In genomic region chr9:57803839-57804238, GRCm38 (mm10) we compare ENCODE assay signal across 12 mouse cellular contexts. TPM values are rescaled to one million over a fixed set of nuclear protein-coding genes. Genes with fewer than 3 reads are reported as not detected.
DNase-seq lines count a peak whose midpoint lies in the region; ATAC-seq and TF ChIP-seq lines count a peak whose summit lies in the region.
"Had no signal": no experiment of that assay in that cellular context is flagged by ENCODE, and none has a peak within 500 bp of the region (broad histone marks: within the 10 kb centered on the region; RNA-seq: fewer than 3 reads in every experiment).

No protein-coding gene starts in this region.

- no peak for TF ChIP-seq EP300 in stomach, postnatal 0 days (optimal IDR thresholded peaks at IDR 0.05)

- no peak for ATAC-seq in heart, embryonic 16.5 days (replicated peaks; ENCODE audit: extremely low read depth, insufficient read depth, low FRiP score)
- no peak for ATAC-seq in neural tube, embryonic 13.5 days (ENCODE audit: low read depth)
- ATAC-seq in neural tube, embryonic 15.5 days (ENCODE audit: low FRiP score), result no peak
- no peak for ATAC-seq in lung, embryonic 15.5 days (ENCODE audit: borderline replicate concordance, extremely low read depth, low FRiP score, low TSS enrichment)
- peak; percentile 70 for ATAC-seq in stomach, postnatal 0 days (ENCODE audit: low FRiP score, low TSS enrichment)

- no peak for TF ChIP-seq CTCF in stomach, postnatal 0 days (IDR thresholded peaks at IDR 0.05; ENCODE audit: low read depth)
- no peak for TF ChIP-seq CTCF in layer of hippocampus, adult 2 months (conservative IDR thresholded peaks at IDR 0.05)

- H3K4me2 ChIP-seq in heart, embryonic 16.5 days (ENCODE audit: low read depth, low read length), result no peak overlapping the region
- no peak overlapping the region for H3K4me2 ChIP-seq in neural tube, embryonic 13.5 days
- no peak overlapping the region for H3K4me2 ChIP-seq in neural tube, embryonic 15.5 days
- H3K4me2 ChIP-seq in lung, embryonic 15.5 days, result no peak overlapping the region
- no peak overlapping the region for H3K4me2 ChIP-seq in stomach, postnatal 0 days (replicated peaks; ENCODE audit: low read depth)
- H3K4me2 ChIP-seq: limb, embryonic 15.5 days had no signal

- 0 out of 2 replicates have a peak overlapping the region, but pooled peaks have one; percentile 20 for H3K9ac ChIP-seq in heart, embryonic 16.5 days (ENCODE audit: low read length)
- 0 out of 2 replicates have a peak overlapping the region, but pooled peaks have one; percentile 34 for H3K9ac ChIP-seq in neural tube, embryonic 13.5 days
- no peak overlapping the region for H3K9ac ChIP-seq in neural tube, embryonic 15.5 days (replicated peaks)
- no peak overlapping the region for H3K9ac ChIP-seq in lung, embryonic 15.5 days
- no peak overlapping the region for H3K9ac ChIP-seq in stomach, postnatal 0 days (ENCODE audit: low read length)
- H3K9ac ChIP-seq: limb, embryonic 15.5 days had no signal

- 20% methylated on average over 4 of the region's 4 CpGs for WGBS in heart, embryonic 16.5 days
- WGBS in neural tube, embryonic 13.5 days, result 6% methylated on average over 4 of the region's 4 CpGs
- WGBS in neural tube, embryonic 15.5 days, result 10% methylated on average over 4 of the region's 4 CpGs
- 7% methylated on average over 4 of the region's 4 CpGs for WGBS in lung, embryonic 15.5 days
- 10% methylated on average over 4 of the region's 4 CpGs for WGBS in stomach, postnatal 0 days

- H3K36me3 ChIP-seq in heart, embryonic 16.5 days (ENCODE audit: control insufficient read depth, insufficient read depth), result no peaks in the 10 kb centered on the region
- peaks cover 21% of the 10 kb centered on the region; the same call in 1 of the 2 replicates for H3K36me3 ChIP-seq in neural tube, embryonic 13.5 days
- H3K36me3 ChIP-seq in neural tube, embryonic 15.5 days, result peaks cover 3% of the 10 kb centered on the region; the same call in 1 of the 2 replicates
- no peaks in the 10 kb centered on the region for H3K36me3 ChIP-seq in lung, embryonic 15.5 days
- 0 out of 2 replicates have a peak, but pooled peaks cover 3% of the 10 kb centered on the region for H3K36me3 ChIP-seq in stomach, postnatal 0 days (ENCODE audit: control insufficient read depth, insufficient read depth, low read length)
- H3K36me3 ChIP-seq: limb, embryonic 15.5 days had no signal

- H3K4me3 ChIP-seq in heart, embryonic 16.5 days (ENCODE audit: low read length), result no peak overlapping the region
- no peak overlapping the region for H3K4me3 ChIP-seq in neural tube, embryonic 13.5 days
- H3K4me3 ChIP-seq in neural tube, embryonic 15.5 days (replicated peaks), result no peak overlapping the region
- H3K4me3 ChIP-seq in lung, embryonic 15.5 days, result no peak overlapping the region
- no peak overlapping the region for H3K4me3 ChIP-seq in stomach, postnatal 0 days (ENCODE audit: low read depth, low read length)
- no peak overlapping the region for H3K4me3 ChIP-seq in layer of hippocampus, adult 2 months
- H3K4me3 ChIP-seq: limb, embryonic 15.5 days had no signal

- H3K4me1 ChIP-seq in heart, embryonic 16.5 days (ENCODE audit: control insufficient read depth, insufficient read depth, low read length), result peaks cover 39% of the 10 kb centered on the region
- H3K4me1 ChIP-seq in neural tube, embryonic 13.5 days (replicated peaks), result peaks cover 65% of the 10 kb centered on the region
- H3K4me1 ChIP-seq in neural tube, embryonic 15.5 days, result peaks cover 33% of the 10 kb centered on the region
- H3K4me1 ChIP-seq in lung, embryonic 15.5 days, result peaks cover 18% of the 10 kb centered on the region
- H3K4me1 ChIP-seq in stomach, postnatal 0 days (replicated peaks; ENCODE audit: control insufficient read depth, insufficient read depth), result 0 out of 2 replicates have a peak, but pooled peaks cover 2% of the 10 kb centered on the region

- DNase-seq in heart, adult 8-10 months (ENCODE audit: low spot score), result no peak
- peak; percentile 33 for DNase-seq in stomach, postnatal 0 days (ENCODE audit: low spot score)
- DNase-seq in layer of hippocampus, adult 2 months (ENCODE audit: low spot score in 2 of 2), result no peak
- DNase-seq in gastrocnemius, adult 18-20 months (ENCODE audit: low spot score), result no peak
- DNase-seq: adrenal gland, postnatal 14 days; kidney, adult 9 months; layer of hippocampus, postnatal 36 days had no signal

- H3K9me3 ChIP-seq in heart, embryonic 16.5 days (replicated peaks; ENCODE audit: control insufficient read depth, low read length), result no peaks in the 10 kb centered on the region
- no peaks in the 10 kb centered on the region for H3K9me3 ChIP-seq in neural tube, embryonic 13.5 days
- no peaks in the 10 kb centered on the region for H3K9me3 ChIP-seq in neural tube, embryonic 15.5 days (replicated peaks)
- no peaks in the 10 kb centered on the region for H3K9me3 ChIP-seq in lung, embryonic 15.5 days
- no peaks in the 10 kb centered on the region for H3K9me3 ChIP-seq in stomach, postnatal 0 days (ENCODE audit: control insufficient read depth, low read length)
- H3K9me3 ChIP-seq: limb, embryonic 15.5 days had no signal

- H3K27ac ChIP-seq in heart, embryonic 16.5 days (ENCODE audit: low read length), result 0 out of 2 replicates have a peak overlapping the region, but pooled peaks have one; percentile 26
- 0 out of 2 replicates have a peak overlapping the region, but pooled peaks have one; percentile 28 for H3K27ac ChIP-seq in neural tube, embryonic 13.5 days (replicated peaks)
- H3K27ac ChIP-seq in neural tube, embryonic 15.5 days (replicated peaks), result no peak overlapping the region
- 0 out of 2 replicates have a peak overlapping the region, but pooled peaks have one; percentile 17 for H3K27ac ChIP-seq in lung, embryonic 15.5 days
- no peak overlapping the region for H3K27ac ChIP-seq in stomach, postnatal 0 days (replicated peaks)
- no peak overlapping the region for H3K27ac ChIP-seq in layer of hippocampus, adult 2 months
- H3K27ac ChIP-seq: limb, embryonic 15.5 days had no signal

- H3K27me3 ChIP-seq in heart, embryonic 16.5 days (ENCODE audit: control insufficient read depth, insufficient read depth, low read length), result no peaks in the 10 kb centered on the region
- H3K27me3 ChIP-seq in neural tube, embryonic 13.5 days, result no peaks in the 10 kb centered on the region
- no peaks in the 10 kb centered on the region for H3K27me3 ChIP-seq in neural tube, embryonic 15.5 days (replicated peaks)
- no peaks in the 10 kb centered on the region for H3K27me3 ChIP-seq in lung, embryonic 15.5 days
- no peaks in the 10 kb centered on the region for H3K27me3 ChIP-seq in stomach, postnatal 0 days (ENCODE audit: control insufficient read depth, insufficient read depth, low read length)
- H3K27me3 ChIP-seq: limb, embryonic 15.5 days had no signal

RNA-seq across cellular contexts. Expression of gene Arid3b, which starts 32.8 kb away (rescaled TPM):
- polyA plus RNA-seq in heart, embryonic 16.5 days (2015; fragmentation: Nextera tagmentation; extraction: Ambion mirVana), result 7.5 and 8.8 TPM in 2 replicates
- total RNA-seq in heart, adult 8-10 months (2022), result 1 to 10 TPM; 2.9 to 5.4 (median 3.4) TPM
- polyA plus RNA-seq in neural tube, embryonic 13.5 days (2015; fragmentation: Nextera tagmentation; extraction: Ambion mirVana), result 11.4 and 11.7 TPM in 2 replicates
- 6.7 and 8.9 TPM in 2 replicates for polyA plus RNA-seq in neural tube, embryonic 15.5 days (2015; fragmentation: Nextera tagmentation; extraction: Ambion mirVana)
- 4.5 and 4.8 TPM in 2 replicates for polyA plus RNA-seq in lung, embryonic 15.5 days (2015; fragmentation: Nextera tagmentation; extraction: Ambion mirVana)
- 2.3 and 3.0 TPM in 2 replicates for polyA plus RNA-seq in stomach, postnatal 0 days (2015; fragmentation: Nextera tagmentation; extraction: Ambion mirVana)
- total RNA-seq in layer of hippocampus, adult 2 months (2021), result 1 to 10 TPM; 8.1 to 9.2 TPM
- total RNA-seq in gastrocnemius, adult 18-20 months (2021), result 1 to 10 TPM; 3.7 TPM

RNA-seq across cellular contexts. Expression of gene Clk3, which starts 38.2 kb away (rescaled TPM):
- 57.9 and 67.5 TPM in 2 replicates for polyA plus RNA-seq in heart, embryonic 16.5 days (2015; fragmentation: Nextera tagmentation; extraction: Ambion mirVana)
- 10 to 100 TPM; 23.8 to 36.5 (median 29.3) TPM for total RNA-seq in heart, adult 8-10 months (2022)
- polyA plus RNA-seq in neural tube, embryonic 13.5 days (2015; fragmentation: Nextera tagmentation; extraction: Ambion mirVana), result 68.6 and 76.6 TPM in 2 replicates
- polyA plus RNA-seq in neural tube, embryonic 15.5 days (2015; fragmentation: Nextera tagmentation; extraction: Ambion mirVana), result 63.6 and 65.7 TPM in 2 replicates
- 79.5 and 85.5 TPM in 2 replicates for polyA plus RNA-seq in lung, embryonic 15.5 days (2015; fragmentation: Nextera tagmentation; extraction: Ambion mirVana)
- polyA plus RNA-seq in stomach, postnatal 0 days (2015; fragmentation: Nextera tagmentation; extraction: Ambion mirVana), result 29.4 and 38.0 TPM in 2 replicates
- total RNA-seq in layer of hippocampus, adult 2 months (2021), result 10 to 100 TPM; 80.2 to 83.4 TPM
- 10 to 100 TPM; 36.1 to 45.2 TPM for total RNA-seq in gastrocnemius, adult 18-20 months (2021)

Comparison
In these comparisons a context has a peak if more than half of its experiments do, and no peak if none do; other contexts are left out.
1. H3K27ac ChIP-seq: peak in heart, embryonic 16.5 days (single experiment), neural tube, embryonic 13.5 days (single experiment) and lung, embryonic 15.5 days (single experiment); none in neural tube, embryonic 15.5 days (single experiment), stomach, postnatal 0 days (single experiment) and layer of hippocampus, adult 2 months (single experiment).
2. H3K9ac ChIP-seq: peak in heart, embryonic 16.5 days (single experiment) and neural tube, embryonic 13.5 days (single experiment); none in neural tube, embryonic 15.5 days (single experiment), lung, embryonic 15.5 days (single experiment) and stomach, postnatal 0 days (single experiment).